Mouse (Mus musculus) NIH3T3 (cell line): ENCODE data around the gene Dab2ip.

Source experiments
- DNase-seq: peaks from one replicate; pipeline ENCODE4 v3.0.0-alpha.2; 2012; ENCODE audit warnings: low read depth

Dab2ip gene

DNA sequence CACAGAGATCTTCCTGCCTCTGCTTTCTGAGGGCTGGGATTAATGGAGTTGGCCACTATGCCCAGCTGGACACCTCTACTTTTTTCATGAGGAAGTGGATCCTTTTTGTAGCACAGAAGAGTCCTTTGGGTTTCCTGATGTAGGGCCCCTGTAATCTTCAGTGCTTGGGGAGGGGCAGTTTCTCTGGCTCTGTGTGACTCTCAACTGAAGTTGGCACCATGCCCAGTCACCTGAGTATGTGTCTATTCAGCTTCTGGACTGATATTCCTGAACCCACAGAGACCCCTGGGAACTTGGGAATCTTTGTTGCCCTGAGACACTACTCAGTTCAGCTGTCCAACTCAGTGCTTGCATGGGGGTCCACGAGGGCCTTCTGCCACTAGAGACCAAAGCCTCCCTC, 37.0 kb downstream of the Dab2ip start:
- DNase-seq, result no peak

DNA sequence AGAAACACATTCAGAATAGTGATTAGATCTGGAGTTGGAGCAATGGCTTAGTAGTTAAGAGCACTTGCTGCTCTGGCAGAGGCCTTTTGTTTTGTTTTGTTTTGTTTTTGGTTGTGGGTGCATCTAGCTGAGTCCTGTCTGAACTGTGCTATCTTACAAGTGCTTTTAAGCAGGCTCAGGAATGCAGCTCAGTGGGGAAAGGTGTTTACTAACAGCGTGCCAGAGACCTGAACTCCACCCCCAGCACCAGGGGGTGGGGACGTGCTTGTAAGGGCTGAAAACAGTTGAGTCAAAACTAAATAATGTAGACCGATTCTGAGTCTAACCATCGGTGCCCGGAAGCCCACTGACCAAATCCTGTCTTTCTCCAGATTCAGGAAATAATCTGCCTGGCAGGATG, 37.7 kb downstream of the Dab2ip start:
- DNase-seq, result no peak

DNA sequence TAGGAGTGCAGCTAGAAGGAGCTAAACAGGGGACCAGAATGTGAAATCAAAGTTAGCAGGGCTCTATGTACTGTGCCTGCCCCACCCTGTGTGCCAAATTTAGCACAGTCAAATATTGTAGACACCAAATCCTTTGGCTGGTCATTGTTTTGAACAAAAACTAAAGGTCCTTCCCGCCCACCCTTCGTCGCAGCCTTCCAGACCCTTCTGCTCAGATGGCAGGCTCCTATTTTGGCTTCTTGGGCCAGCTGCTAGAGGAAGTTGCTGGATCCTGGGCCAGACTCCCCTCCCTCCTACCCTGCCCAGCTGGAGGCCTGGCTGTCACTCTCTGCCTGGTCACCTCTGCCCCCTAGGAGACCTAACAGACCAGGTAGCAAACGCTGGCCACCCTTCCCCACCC, 38.7 kb downstream of the Dab2ip start:
- no peak for DNase-seq

DNA sequence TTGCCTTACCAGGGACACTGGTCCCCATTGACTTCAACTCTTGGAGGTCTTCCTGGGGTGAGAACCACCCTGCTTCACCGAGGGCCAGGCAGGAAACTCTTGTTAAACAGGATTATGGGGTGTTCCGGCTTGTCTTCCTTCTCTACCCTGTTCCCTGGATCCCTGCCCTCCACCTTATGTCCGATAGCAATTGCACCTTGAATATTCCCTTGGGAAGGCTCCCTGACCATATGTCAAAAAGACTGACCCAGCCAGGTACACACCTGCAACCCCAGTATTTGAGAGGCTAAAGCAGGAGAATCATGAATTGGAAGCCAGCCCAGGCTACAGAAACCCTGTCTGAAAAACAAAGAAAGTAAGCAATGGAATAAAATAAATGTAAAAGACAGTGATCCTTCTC, 40.8 kb downstream of the Dab2ip start:
- DNase-seq, result no peak

DNA sequence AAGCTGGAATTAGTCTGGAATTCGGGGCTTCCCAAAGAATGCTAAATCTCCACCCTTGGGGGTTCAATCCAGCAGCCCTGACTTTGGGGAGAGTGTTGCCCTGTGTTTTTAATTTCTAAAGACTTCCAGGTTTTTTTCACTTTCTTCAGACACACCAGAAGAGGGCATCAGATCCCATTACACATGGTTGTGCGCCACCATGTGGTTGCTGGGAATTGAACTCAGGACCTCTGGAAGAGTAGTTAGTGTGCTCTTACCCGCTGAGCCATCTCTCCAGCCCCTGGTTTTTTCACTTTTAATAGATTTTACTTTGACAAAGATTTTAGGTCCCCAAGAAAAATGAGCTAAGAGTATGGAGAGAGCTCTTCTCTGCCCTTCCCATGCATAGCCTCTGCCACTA, 43.6 kb downstream of the Dab2ip start:
- DNase-seq, result no peak

DNA sequence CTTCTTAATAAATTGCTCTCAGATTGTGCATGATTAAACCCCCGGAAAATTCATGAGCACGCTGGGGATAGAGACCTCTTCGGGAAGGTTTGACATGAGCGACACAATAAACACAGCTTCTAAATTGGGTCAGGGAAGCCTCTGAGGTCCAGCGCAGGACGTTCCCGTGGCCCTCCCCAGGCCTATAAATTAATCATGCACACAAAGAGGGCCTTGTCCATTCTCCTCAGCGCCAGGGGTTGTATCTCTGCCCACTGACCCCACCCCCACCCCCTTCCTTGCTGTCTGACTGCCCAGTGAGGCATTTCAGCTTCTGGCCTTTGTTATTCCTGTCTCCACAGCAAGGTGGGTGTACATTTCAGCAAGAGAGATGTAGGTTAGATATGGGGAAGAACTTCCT, 49.4 kb downstream of the Dab2ip start:
- DNase-seq, result no peak

DNA sequence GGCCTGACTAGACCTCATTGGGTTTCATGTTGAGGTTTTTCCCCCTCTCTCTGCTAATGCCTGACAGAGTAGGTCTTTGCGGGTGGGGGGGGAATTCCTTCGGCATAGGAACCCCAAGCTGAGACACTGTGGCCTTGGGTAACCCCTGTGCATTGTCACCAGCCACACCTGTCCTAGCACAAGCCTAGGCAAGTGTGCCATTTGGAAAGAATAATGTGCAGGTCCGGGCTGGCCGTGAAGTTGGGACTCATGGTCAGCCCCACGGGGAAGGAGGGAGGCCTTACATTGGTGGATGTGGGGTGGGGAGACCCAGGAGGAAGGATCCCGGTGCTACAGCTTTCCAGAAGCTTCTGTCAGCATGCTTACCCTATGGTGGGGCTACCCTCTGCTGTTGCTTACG, 50.8 kb downstream of the Dab2ip start:
- DNase-seq, result no peak

DNA sequence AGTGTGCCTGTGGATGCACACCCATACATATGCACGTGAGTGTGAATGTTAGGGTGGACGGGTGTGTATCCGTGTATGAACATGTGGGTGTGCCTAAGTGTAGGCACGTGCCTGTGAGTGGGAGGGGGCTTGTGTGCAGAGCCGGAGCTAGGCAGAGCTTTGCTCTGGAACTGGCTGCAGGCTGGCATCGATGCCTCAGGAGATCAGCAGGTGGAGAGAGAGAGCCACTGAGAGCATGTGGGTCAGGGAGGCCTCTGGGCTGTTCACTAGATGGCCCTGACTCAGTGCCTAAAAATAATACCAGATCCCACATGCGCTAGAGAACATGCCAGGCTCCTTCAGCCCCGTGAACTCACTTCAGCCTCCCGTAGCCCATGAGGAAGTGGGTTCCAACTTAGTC, 51.3 kb downstream of the Dab2ip start:
- peak; percentile 40 for DNase-seq

DNA sequence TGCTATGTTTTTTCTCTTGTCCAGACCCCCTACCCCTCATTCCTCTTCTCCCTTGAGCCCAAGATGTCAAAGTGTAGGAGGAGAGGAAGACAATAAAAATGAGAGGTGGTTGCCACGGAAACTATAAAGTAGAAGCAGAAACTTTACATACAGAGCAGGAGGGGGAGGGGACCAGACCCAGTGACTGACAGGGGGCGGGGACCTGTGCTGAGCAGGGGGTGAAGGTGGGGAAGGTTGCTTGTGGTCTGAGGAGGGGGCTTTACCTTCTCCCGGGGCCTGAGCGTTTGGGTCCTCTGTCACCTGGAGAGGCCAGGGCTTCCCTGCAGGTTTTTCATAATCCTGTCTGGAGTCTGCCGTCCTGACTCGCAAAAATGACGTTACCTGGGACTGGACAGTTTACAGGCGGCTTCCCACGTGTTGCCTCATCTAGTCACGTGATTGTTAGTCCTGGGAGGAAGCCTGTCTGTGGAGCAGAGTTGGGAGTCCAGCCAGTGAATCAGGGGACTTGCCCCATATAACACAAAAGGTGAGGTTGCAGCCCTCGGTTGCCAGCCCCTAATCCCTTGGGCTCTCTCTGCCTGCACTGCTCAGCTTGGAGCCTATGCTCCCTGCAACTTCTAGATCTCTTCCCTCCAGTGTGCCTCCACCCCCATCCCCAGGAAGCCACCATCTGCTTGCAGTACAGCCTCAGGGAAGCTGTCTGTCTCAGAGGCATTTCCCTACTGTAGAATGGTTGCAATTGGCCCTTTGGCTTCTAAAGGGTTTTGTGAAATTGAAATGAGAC, 52.3 kb downstream of the Dab2ip start:
- DNase-seq, result peak; percentile 41

DNA sequence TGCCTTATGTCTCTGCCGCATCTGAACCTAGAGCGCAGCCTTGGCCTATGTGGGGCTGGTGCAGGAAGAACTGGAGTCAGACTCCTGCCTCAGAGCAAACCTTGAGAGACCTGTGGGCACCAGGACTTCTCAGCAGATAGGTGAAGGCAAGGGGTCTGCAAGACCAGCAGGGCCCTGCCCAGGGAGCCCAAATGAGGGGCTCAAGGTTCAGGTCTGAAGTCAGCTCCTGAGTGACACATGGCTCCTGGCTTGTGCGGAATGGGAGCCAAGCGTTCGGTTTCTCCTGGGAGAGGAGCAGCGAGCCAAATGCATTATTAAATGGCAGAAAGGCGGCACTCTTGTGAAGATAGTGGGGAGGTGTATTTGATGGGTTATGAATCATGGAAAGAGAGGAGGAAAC, 52.9 kb downstream of the Dab2ip start:
- no peak for DNase-seq

DNA sequence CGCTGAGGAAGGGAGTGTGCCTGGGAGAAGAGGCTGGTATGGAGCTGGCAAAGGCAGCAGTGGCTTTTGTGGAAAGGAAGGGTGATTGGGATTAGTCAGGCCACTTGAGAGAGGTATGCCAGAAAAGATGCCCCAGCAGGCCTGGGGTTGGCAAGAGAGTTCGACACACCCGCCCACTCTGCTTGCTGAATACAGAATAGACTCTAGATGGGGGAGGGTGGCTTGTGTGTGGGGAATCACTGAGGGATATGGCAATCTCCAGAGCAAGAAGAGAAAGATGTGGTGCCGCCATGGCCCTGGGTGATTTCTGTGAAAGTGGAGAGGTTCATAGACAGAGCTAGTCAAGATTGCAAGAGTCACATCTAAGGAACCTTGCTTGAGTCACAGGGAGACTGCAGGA, 53.6 kb downstream of the Dab2ip start:
- no peak for DNase-seq

DNA sequence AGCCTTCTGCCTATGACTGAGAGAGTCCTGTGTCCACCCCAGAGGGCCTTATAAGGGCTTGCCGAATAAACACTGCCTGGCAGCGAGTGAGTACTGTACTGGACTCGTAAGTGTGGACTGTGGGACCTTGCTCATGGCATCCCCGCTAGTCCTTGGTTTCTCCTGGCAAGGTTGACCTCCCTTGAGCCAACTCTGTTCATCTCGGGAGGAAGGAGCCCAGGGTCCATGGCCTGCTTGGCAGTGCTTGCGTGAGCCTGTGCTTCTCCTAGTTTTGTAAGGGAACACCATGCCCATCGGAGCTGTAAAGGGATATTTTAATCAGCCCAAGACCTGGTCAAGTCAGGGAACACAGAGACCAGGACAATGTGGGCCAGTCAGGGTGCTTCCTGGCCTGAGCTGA, 54.2 kb downstream of the Dab2ip start:
- DNase-seq, result no peak

DNA sequence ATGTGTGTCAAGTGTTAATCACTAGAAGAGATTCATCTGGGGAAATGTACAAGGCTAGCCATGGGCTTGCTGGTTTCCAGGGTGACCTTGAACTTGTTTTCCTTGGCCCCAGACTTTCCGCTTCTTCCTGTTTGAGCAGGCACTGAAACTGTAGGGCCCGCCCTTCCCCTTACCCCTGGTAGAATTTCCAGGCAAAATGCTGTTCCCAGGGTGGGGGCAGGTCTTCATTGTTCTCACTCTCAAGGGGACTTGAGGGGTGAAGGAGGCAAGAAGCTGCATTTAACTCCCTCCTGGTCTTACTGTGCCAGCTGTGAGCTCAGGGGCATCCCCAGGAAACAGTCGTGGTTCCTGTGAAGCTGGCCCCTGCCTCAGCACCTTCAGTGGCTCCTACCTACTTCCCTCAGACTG, 55.9 kb downstream of the Dab2ip start:
- no peak for DNase-seq

DNA sequence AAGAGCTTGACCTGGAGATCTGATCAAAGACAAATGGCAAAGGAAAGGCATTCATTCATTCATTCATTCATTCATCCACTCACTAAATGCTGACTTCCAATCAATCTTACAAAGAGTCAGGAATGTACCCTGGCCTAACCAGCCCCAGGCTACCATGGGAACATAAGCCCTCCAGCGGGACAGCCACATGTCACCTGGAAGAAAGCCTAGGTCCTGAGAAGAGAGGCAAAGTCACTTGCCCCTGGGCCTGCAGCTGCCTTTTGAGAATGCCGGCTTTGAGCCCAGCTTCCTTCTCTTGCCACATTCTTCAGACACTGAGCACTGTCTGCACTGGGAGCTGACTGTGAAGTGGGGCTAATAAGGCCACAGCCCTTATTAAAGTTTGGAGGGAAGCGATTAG, 56.3 kb downstream of the Dab2ip start:
- no peak for DNase-seq

DNA sequence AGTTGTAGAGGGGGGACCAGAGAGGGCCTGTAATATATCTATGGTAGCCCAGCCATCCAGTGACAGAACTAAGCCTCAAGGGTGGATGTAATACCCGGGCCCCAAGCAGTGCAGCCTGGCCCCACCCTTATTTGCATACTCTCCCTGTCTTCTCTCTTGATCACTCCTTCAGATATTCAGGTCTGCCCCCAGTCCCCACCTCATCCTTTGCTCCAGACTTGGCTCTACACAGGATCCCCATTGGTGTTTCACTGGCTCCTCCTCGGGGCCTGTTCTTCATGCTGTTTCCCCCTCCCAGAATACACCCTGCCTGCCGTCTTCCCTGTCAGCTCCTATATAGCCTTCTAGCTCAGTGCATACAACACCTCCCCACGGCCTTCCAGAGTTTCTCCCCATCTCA, 57.3 kb downstream of the Dab2ip start:
- no peak for DNase-seq

DNA sequence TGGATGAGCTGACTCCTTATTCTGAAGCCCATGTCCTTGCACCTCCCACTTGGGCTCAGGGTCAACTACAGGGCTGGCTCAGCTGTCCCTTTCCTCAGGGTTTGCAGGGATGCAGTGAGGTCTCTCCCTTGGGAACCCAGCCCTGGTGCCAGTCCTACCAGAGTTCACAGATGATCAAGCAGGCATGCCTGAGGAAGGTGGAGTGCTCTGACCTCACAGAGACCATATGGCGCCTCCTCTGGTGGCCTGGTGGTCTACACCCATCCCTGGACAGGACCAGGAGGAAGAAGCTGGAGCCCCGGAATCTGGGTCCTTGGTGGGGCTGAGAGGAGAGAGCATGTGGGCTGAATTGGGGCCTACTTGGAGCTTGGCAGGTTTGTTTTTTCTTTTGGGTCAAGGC, 57.9 kb downstream of the Dab2ip start:
- no peak for DNase-seq

DNA sequence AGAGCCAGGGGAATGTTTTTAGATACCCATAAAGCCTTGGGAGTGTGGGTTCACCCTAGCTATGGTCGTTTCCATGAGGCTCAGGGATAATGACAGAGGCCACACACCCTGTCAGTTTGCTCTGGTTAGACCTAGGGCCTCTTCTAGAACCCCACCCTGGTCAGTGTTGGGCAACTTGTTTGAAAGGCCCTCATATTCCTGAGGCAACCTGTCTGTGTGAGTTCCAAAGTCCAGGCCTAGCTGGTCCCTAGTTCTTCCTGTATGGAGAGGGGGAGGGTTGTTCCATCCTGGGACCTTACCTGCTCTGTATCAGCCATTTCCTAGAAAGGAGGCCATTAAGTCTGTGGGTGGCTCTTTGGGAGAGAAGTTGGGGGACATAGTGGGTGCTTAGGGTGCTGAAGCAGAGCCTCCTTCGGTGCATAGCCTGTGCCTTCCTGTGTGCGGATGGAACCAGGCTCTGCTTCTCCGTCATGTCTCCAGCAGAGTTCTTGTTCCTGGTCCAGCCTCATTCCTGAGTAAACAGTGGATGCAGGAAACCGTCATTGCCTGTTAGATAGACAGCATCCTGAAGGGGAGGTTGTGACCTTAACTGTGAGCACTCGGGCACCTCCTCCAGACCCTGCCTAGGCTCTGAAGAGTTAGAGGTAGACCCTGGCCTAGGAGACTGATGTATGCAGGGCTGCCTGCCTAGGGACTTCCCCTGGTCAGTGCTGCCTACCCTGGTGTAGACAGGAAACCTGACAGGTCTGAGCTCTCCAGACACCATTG, 59.0 kb downstream of the Dab2ip start:
- DNase-seq, result no peak

DNA sequence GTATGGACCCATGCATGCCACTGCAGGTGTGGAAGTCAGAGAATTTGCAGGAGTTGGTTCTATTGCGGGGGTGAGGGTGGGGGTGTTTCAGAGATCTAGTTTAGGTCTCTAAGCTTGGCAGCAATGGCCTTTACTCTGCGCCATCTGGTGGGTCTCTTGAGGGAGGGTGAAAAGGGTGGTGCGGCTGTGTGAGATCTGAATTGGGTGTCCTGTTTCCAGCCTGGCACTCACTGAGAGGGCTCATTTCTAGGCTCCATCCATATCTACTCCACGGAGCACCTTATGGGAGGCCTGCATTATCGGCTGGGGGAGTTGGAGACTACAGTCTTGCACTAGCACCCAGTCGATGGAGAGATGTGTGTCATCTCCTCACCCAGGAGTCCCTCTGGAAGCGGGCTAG, 60.9 kb downstream of the Dab2ip start:
- DNase-seq, result no peak

DNA sequence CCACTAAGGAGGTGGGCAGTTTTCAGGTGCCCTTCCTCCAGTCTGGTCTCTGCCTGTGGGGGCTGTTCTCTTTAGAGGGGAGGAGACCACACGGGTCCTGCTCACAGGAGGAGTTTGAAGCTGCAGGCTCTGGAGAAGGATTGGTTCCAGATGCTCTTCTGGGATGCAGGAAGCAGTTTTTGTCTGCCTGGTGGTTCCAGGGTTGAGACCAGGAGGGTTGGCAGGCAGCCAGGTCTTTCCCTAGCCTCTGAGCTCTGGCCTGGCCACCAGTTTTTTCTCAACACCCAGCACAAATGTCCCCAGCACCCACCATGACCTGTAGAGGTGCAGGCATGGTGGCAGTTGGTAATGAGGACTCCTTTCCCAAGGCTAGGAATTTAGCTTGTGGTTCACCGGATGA, 61.5 kb downstream of the Dab2ip start:
- peak; percentile 47 for DNase-seq

DNA sequence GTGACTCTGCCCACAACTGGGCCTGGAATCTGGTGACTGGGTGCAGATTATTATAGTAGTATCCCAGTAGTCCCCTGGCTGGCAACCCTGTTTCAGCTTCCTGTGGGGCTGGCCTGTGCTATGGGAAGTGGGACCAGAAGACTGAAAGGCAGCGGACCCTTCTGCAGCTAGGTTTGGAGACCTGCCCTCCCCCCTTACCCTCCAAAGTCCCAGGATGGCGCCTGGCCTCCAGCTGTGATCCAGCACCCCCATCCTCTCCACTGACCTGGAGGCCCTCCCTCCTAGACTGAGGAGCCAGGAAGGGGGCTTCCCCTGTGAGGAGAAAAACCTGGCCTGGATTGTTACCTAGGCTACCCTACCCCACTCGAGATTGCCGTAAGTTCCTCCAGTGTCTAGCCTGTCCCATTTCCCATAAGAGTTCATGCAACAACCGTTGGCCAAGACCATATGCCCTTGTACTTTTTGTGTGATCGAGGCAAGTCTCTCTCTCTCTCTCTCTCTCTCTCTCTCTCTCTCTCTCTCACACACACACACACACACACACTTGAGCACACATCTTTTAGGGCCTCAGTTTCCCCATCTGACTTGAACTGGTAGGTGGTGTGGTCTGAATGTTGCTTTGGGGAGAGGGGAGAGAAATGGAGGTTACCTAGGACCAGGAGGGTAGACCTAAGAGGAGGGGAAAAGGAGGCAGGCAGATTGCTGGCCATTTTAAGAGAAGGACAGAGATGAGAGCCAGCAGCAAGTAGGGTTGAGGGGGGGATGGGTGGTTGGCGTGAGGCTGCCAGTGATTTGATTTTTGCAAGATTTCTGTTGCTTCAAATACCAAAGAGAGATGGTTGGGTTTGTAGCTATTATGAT, 62.5 kb downstream of the Dab2ip start:
- DNase-seq, result no peak

DNA sequence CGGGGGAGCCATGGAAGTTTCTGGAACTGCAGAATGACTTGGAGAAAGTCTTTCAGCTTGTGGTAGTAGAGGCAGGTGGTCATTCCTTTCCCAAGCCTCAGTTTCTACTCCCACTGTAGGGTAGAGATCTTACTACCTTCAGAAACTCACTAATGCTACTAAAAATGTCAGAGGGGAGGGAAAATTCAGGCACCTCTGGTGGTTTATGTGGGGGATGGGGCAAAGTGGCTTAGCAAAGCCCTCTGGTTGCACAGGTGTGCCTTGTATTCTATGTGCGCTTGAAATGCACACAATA, 63.1 kb downstream of the Dab2ip start:
- no peak for DNase-seq

DNA sequence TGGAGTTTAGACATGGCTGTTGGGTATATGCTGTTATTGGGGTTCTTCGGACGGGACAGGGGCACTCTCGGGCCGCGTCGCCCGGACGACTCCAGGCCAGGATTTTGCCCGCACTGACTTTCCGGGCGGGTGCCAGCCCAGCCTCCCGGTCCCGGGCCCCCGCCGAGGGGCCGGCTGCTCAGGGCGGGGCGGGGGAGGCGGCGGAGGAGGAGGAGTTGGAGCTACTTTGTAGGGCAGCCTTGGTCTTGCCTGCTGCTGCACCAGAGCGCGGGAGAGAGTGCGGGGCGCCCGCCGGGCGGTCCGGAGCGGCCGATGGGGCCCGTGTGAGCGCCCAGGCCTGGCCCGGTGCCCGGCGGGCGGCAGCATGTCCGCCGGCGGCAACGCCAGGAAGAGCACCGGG, 63.7 kb downstream of the Dab2ip start:
- DNase-seq, result peak; percentile 70
